Mouse (Mus musculus) gastrocnemius, adult 18-20 months (tissue): ENCODE results near the gene Gjd2. TPM values are rescaled to one million over a fixed set of nuclear protein-coding genes. Genes with fewer than 3 reads are reported as not detected.

Experiments
- DNase-seq: peaks from one replicate; pipeline ENCODE4 v3.0.0; 2021; ENCODE audit warnings: low spot score
- total RNA-seq, 2 experiments: library from RNA; stranded (reverse); gene quantifications; 2 replicates each; pipeline ENCODE4 v1.2.3; 2021

Gene Gjd2
- total RNA-seq, 2 experiments from 2014 or later, result not detected

DNA sequence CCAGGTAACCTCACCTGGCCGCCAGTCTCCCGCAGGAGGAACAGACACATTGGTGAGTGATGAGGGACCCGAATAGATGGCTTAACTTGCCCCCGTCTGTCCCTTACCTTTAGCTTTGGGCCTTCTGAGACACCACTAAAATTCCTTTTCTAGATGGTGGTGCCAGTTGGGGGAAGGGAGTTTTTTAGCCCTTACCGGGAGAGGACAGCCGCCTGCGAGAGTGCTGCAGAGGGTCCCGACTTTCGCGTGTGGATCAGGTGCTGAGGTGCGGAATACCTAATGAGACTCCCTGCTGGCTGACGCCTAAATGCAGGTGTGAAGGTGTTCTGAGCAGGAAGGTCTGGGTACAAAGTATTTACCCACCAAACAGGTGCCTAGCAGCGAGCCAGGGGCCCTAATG lies 427 bp upstream of the Gjd2 start:
- DNase-seq, result no peak

DNA sequence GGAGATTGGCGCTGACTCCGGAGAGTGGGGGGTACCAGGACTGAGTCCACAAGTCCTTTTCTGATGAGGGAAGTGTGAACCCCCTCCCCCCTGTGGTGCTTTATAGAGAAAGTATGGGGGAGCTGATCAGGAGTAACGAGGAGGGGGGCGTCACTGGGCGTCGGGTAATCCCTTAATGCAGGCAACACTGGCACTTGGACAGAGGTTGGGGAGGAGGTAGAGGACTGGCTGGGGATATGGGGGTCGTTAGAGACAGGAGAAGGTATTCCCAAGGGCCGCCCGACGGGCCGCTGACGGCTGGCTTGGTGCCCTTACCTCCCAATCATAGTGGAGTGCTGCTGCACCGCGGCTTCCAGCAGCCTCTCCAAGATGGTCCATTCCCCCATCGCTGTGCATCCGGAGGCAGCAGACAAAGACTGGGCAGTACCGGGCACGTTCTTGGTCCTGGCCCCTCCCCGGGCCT lies 639 bp downstream of the Gjd2 start:
- no peak for DNase-seq

DNA sequence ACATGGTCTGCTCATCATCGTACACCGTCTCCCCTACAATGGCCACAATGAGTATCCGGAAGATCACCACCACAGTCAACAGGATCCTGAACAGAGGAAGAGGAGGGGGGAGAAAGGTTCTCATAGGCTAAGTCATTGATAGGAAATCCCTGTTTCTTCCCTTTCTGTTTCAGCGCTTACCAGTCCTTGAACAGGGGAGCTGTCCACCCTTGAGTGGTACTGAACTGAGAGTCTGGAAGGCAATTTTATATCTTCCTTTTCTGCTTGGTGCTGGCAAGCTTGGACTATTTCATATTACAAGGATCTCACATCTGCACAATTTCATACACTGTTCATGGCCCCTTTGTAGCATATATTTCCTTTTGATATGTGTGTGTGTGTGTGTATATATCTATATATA lies 1.6 kb downstream of the Gjd2 start:
- DNase-seq, result peak; percentile 4

DNA sequence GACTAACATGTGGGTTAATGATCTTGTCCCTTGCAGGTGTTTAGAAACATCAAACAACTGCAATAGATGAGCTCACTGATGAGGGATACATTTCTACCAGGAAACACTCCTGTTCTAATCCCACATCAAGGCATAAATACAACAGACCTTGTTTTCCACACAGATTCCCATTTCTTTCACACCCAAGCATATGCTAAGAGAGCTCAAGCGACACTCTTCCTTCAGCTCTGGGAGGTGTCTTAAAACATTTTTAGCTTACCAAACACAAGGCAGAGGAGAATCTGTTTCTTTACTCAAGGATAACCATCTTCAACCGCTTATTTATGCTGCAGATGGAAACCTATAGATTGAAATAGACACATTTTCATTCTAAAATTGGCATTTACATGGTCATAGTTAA lies 5.1 kb downstream of the Gjd2 start:
- no peak for DNase-seq

DNA sequence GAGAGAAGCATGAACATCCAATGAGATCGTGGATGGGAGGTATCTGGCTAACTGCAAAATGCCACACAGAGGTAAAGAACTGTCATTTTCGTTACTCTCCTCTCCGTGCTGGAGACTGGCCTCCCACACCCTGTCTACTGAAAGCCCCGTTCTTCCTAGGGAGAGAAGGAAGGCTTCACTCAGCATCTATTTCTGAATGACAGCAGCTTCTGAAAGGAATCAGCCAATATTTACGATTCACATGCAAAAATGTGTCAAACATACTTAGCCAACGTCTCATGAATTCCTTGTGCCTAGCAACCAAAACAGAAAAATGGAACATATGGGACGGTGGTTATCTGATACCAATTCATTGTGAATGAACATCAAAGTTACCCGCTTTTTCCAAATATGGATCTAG lies 15.9 kb downstream of the Gjd2 start:
- no peak for DNase-seq

DNA sequence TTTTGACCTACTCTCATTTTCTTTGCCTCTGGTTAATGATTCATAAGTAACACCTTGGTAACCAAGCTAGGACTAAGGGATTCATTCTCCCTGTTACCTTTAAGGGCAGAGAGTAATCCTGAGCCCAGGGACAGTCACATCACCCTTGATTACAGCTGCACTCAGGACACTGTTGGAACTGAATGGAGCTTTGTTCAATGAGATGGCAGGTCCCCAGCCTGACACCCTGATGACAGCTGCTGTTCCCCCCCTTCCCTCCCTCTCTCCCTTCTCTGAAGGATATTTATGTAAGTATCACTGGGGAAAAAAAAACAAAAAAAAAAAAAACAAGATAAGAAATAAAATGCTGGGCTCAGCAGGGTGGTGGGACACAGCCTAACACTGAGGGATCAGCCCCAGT lies 16.5 kb downstream of the Gjd2 start:
- no peak for DNase-seq

DNA sequence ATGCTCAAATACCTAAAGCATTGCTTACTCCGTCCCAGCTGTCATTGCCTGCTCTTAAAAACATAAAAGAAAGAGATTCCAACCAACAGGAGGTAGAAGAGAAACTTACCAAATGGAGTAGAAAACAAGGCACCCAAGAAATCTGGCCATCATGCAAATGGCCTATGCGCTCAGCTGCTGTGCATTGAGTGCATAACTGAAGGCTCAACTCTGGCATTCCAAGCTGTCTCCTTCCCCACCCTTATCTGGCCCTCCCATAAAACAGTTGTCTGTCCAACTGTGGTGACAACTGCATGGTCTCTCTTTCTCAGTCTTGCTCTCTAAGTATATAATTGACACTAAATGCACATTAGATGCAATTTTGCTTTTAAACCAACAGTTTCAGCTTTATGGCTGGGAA lies 28.5 kb downstream of the Gjd2 start:
- DNase-seq, result no peak

DNA sequence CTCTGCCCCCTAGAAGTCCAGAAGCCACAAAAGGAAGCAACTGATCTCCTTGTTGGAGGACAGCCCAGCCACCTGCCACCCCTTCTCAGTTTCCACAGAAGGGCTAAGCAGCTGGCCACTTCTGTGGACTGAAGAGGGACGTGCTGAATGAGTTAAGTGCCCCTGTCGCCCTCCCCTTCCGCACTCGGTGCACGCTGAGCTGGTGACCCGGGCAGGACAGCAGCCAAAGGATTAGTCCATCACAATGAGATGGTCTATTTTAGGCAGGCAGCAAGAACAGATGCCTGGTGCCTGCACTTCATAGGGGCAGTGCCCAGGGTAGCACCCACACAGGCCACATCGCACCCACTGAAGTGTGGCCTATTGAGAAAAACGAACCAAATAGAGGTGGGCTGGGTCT lies 32.8 kb downstream of the Gjd2 start:
- DNase-seq, result peak; percentile 42

DNA sequence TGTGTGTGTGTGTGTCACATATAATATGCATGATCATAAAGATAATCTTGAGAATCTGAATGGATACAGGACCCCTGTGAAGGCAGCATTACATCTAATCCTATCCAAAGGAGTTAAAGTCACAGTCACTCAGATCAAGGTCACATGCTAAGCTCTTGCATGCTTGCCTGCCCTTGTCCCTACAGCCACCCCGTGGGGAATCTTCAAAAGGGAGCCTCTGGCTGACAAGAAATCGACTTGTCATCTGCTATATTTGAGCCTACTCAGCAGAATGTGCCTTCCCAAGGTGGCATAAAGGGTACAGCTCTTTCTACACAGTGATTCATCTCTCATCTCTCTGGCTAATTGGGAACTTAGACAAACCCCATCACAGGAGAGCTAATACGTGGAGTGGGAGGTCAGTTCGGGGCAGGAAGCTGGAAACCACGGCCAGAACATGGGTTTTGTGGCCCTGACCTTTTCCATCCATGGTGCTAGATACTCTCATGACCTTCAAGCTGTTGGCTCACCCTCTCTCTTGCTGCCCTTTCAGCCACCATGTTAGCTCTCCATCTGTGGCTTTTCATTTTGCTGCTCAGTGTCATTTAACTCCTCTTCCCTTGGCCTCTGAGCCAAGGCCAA lies 35.2 kb downstream of the Gjd2 start:
- no peak for DNase-seq

DNA sequence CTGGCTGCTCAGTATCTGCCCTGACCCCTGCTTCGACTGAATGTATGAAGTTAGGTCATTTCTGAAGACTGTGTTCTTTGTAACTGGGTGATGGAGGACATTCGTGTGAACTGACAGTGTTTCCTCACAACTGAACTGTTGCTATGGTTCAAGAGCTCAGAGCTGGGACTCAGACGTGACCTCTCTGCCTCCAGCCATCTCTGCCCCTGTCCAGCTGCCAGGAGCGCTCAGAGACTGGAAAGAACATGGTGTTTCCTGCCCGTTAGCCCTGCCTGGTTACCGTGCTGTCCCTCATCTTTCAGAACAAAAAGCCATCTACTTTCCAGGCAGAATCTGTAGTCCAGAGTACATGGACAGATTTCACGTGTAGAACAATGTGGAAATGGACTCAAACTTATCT lies 39.5 kb downstream of the Gjd2 start:
- peak; percentile 6 for DNase-seq

DNA sequence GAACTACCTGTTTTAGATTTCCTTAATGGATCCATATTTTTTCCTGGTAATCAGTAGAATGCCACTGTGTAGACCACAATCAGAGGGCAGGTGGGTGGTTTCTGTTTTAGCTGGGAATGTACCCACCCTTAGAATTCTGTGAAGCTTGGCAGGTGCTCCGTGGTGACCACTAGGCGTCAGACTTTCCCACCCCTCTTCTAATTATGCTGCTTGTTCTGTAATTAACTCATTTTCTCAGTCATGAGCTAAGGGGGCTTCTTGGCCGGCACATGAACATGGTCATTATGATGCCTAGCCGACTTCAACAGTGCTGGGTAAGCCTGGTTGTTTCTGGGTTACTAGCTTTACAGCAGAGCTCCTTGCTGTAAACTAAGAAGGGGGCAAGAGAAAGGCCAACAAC lies 47.0 kb downstream of the Gjd2 start:
- no peak for DNase-seq

Other genes starting within 250 kb of the Gjd2 start
- gene Scg5, start 184.5 kb downstream of the Gjd2 start, total RNA-seq, result not detected
- under 1 TPM; 0.81 to 0.87 TPM for gene Arhgap11a, start 165.0 kb downstream of the Gjd2 start, total RNA-seq
- 10 to 100 TPM; 41.9 to 84.4 TPM for gene Actc1, start 39.9 kb upstream of the Gjd2 start, total RNA-seq
- gene Aqr, start 173.4 kb upstream of the Gjd2 start, total RNA-seq, result 10 to 100 TPM; 11.8 to 12.0 TPM
- gene Zfp770, start 187.8 kb upstream of the Gjd2 start, total RNA-seq, result 10 to 100 TPM; 18.4 to 24.4 TPM